Comparison of ENCODE assay signal across 39 mouse cellular contexts in the genomic region with DNA sequence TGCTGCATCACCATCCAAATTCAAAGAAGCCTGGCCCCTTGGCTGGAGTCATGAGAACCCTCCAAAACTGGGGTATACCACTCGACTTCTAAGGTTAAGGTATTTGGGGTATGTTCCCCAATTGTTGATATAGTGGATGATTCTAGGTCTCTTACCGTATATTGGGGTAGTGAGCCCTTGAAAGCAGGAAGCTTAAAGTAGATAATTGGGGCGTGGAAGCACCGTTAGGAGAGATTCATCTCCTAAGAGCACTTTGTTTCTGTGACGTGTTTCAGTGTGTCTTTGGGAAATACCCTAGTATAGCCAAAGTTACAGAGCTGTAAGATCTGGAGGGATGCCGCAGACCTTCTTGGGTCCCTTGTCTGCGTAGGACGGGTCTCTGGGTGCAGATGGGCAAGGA. TPM values are rescaled to one million over a fixed set of nuclear protein-coding genes. Genes with fewer than 3 reads are reported as not detected.
"Had no signal": no experiment of that assay in that cellular context is flagged by ENCODE, and none has a peak within 500 bp of the region (broad histone marks: within the 10 kb centered on the region; RNA-seq: fewer than 3 reads in every experiment).

No protein-coding gene starts in this region.

- DNase-seq: cerebellum, adult 9-11 months; cerebellum, postnatal 10 days; cerebellum, postnatal 14 days; cerebellum, postnatal 25 days; cerebellum, postnatal 36 days; embryo, embryonic 11 days; forebrain, postnatal 0 days; gastrocnemius, adult 2 months; gastrocnemius, postnatal 10 days; gastrocnemius, postnatal 14 days; gastrocnemius, postnatal 25 days; gastrocnemius, postnatal 36 days; heart, adult 11 months; heart, adult 18-20 months; heart, adult 2 months had no signal

- H3K27ac ChIP-seq: embryonic facial prominence, embryonic 10.5 days; embryonic facial prominence, embryonic 12.5 days; embryonic facial prominence, embryonic 13.5 days; embryonic facial prominence, embryonic 15.5 days; forebrain, embryonic 10.5 days; forebrain, embryonic 12.5 days; forebrain, embryonic 13.5 days; forebrain, embryonic 15.5 days; gastrocnemius, adult 2 months; heart, adult 2 months; heart, embryonic 10.5 days had no signal

- H3K4me3 ChIP-seq: embryonic facial prominence, embryonic 10.5 days; embryonic facial prominence, embryonic 12.5 days; embryonic facial prominence, embryonic 13.5 days; embryonic facial prominence, embryonic 15.5 days; erythroblast, embryonic 14.5 days; forebrain, embryonic 10.5 days; forebrain, embryonic 12.5 days; forebrain, embryonic 13.5 days; forebrain, embryonic 15.5 days; gastrocnemius, adult 2 months; heart, adult 2 months; heart, embryonic 10.5 days had no signal

- H3K27me3 ChIP-seq: embryonic facial prominence, embryonic 13.5 days; embryonic facial prominence, embryonic 15.5 days; forebrain, embryonic 12.5 days; forebrain, embryonic 15.5 days had no signal

- H3K4me1 ChIP-seq: embryonic facial prominence, embryonic 10.5 days; embryonic facial prominence, embryonic 12.5 days; embryonic facial prominence, embryonic 13.5 days; embryonic facial prominence, embryonic 15.5 days; forebrain, embryonic 10.5 days; forebrain, embryonic 12.5 days; forebrain, embryonic 13.5 days; forebrain, embryonic 15.5 days; heart, embryonic 10.5 days had no signal

- H3K9me3 ChIP-seq: embryonic facial prominence, embryonic 10.5 days; embryonic facial prominence, embryonic 12.5 days; embryonic facial prominence, embryonic 13.5 days; embryonic facial prominence, embryonic 15.5 days; forebrain, embryonic 10.5 days; forebrain, embryonic 12.5 days; forebrain, embryonic 13.5 days; forebrain, embryonic 15.5 days; heart, embryonic 10.5 days had no signal

- H3K36me3 ChIP-seq: embryonic facial prominence, embryonic 10.5 days; embryonic facial prominence, embryonic 12.5 days; embryonic facial prominence, embryonic 13.5 days; embryonic facial prominence, embryonic 15.5 days; forebrain, embryonic 10.5 days; forebrain, embryonic 12.5 days; forebrain, embryonic 15.5 days; heart, embryonic 10.5 days had no signal

- H3K9ac ChIP-seq: embryonic facial prominence, embryonic 12.5 days; embryonic facial prominence, embryonic 13.5 days; embryonic facial prominence, embryonic 15.5 days; forebrain, embryonic 12.5 days; forebrain, embryonic 13.5 days; forebrain, embryonic 15.5 days; forebrain, postnatal 0 days had no signal

RNA-seq across cellular contexts. Expression of gene Trcg1, which starts 38.9 kb away (rescaled TPM):
- total RNA-seq: common myeloid progenitor, adult 5-6 weeks; forebrain, postnatal 0 days; gastrocnemius, adult 18-20 months; gastrocnemius, adult 2 months; gastrocnemius, adult 8-10 months; gastrocnemius, postnatal 10 days; gastrocnemius, postnatal 14 days; gastrocnemius, postnatal 25 days; gastrocnemius, postnatal 36 days; gastrocnemius, postnatal 4 days; granulocyte monocyte progenitor cell, adult 5-6 weeks; heart, adult 18-20 months; heart, adult 2 months; heart, adult 8-10 months had no signal
- polyA plus RNA-seq: cortical plate, adult 2 months; embryonic facial prominence, embryonic 11.5 days; embryonic facial prominence, embryonic 12.5 days; embryonic facial prominence, embryonic 13.5 days; embryonic facial prominence, embryonic 14.5 days; embryonic facial prominence, embryonic 15.5 days; erythroblast, embryonic 14.5 days; forebrain, embryonic 11.5 days; forebrain, embryonic 12.5 days; forebrain, embryonic 13.5 days; forebrain, embryonic 14.5 days; forebrain, embryonic 15.5 days; forebrain, embryonic 16.5 days; forebrain, postnatal 0 days; frontal cortex, adult 2 months; gonadal fat pad, adult 2 months; heart, adult 2 months; heart, embryonic 10.5 days had no signal
